Mouse (Mus musculus) hindbrain, embryonic 12.5 days (tissue): ENCODE data around the gene Lsp1. TPM values are rescaled to one million over a fixed set of nuclear protein-coding genes. Genes with fewer than 3 reads are reported as not detected.

ENCODE experiments used
- ATAC-seq: fragments of 200-750 bp; cut with Nextera tagmentation; 2 replicates; pipeline ENCODE4 v1.8.0; 2017; ENCODE audit warnings: moderate TSS enrichment; ENCODE audit not compliant: low FRiP score
- H3K27ac ChIP-seq: fragments of 300-500 bp; sonication (generic); 2 replicates; pipeline ENCODE4 v1.5.1; 2016; ENCODE audit warnings: mild to moderate bottlenecking
- H3K27me3 ChIP-seq: fragments of 300-500 bp; sonication (generic); 2 replicates; pipeline ENCODE4 v1.6.1; 2016; ENCODE audit warnings: mild to moderate bottlenecking
- H3K36me3 ChIP-seq: fragments of 300-500 bp; sonication (generic); 2 replicates; pipeline ENCODE4 v1.6.1; 2016; ENCODE audit warnings: mild to moderate bottlenecking
- H3K4me1 ChIP-seq: fragments of 300-500 bp; sonication (generic); 2 replicates; pipeline ENCODE4 v1.6.1; 2016
- H3K4me2 ChIP-seq: fragments of 300-500 bp; sonication (generic); replicated peaks from 2 replicates; pipeline ENCODE4 v1.6.1; 2016; ENCODE audit warnings: mild to moderate bottlenecking
- H3K4me3 ChIP-seq: fragments of 300-500 bp; sonication (generic); 2 replicates; pipeline ENCODE4 v1.5.1; 2016; ENCODE audit warnings: mild to moderate bottlenecking
- H3K9ac ChIP-seq: fragments of 300-500 bp; sonication (generic); 2 replicates; pipeline ENCODE4 v1.6.1; 2016; ENCODE audit warnings: mild to moderate bottlenecking, moderate library complexity
- H3K9me3 ChIP-seq: fragments of 300-500 bp; sonication (generic); replicated peaks from 2 replicates; pipeline ENCODE4 v1.6.1; 2016; ENCODE audit warnings: mild to moderate bottlenecking
- WGBS: fragments of 180-500 bp; shearing (Covaris S2); methylation state at CpG from one replicate; pipeline ENCODE4 v1.1.7; 2016; 5-methylcytosine and 5-hydroxymethylcytosine counted together
- polyA plus RNA-seq: library from polyadenylated mRNA; unstranded; fragments of >200 nt; fragmentation: Nextera tagmentation; extraction: Ambion mirVana; gene quantifications from 2 replicates; pipeline ENCODE4 v1.2.1, GENCODE M21; 2016

The Lsp1 gene
- polyA plus RNA-seq, 1 experiment from 2014 or later: 9.6 TPM

- no peaks in the 10 kb centered on the region for H3K27me3 ChIP-seq
- no peaks in the 10 kb centered on the region for H3K36me3 ChIP-seq
- H3K4me2 ChIP-seq: no peak overlapping the region
- no peak for ATAC-seq
- peaks cover 15% of the 10 kb centered on the region for H3K4me1 ChIP-seq
- H3K9ac ChIP-seq: no peak overlapping the region
- no peaks in the 10 kb centered on the region for H3K9me3 ChIP-seq
- 82% methylated on average over 3 of the region's 3 CpGs for WGBS
- H3K4me3 ChIP-seq: no peak overlapping the region
- no peak overlapping the region for H3K27ac ChIP-seq
Observed at GRCm38 (mm10) chr7:142517531-142517930, 56.9 kb downstream of the Lsp1 start.

- peaks cover 31% of the 10 kb centered on the region for H3K4me1 ChIP-seq
- H3K36me3 ChIP-seq: no peaks in the 10 kb centered on the region
- no peak overlapping the region for H3K4me2 ChIP-seq
- no peak overlapping the region for H3K27ac ChIP-seq
- no peaks in the 10 kb centered on the region for H3K9me3 ChIP-seq
- H3K27me3 ChIP-seq: no peaks in the 10 kb centered on the region
- no peak overlapping the region for H3K9ac ChIP-seq
- no peak overlapping the region for H3K4me3 ChIP-seq
- WGBS: 92% methylated on average over 4 of the region's 4 CpGs
- no peak for ATAC-seq
Observed at GRCm38 (mm10) chr7:142520331-142520730, 59.7 kb downstream of the Lsp1 start.

- H3K27ac ChIP-seq: no peak overlapping the region
- 23% methylated on average over 4 of the region's 4 CpGs for WGBS
Observed at GRCm38 (mm10) chr7:142522352-142522751, 61.7 kb downstream of the Lsp1 start.

GRCm38 (mm10) chr7:142523200-142523990, 62.8 kb downstream of the Lsp1 start:
- Histone ChIP-seq H3K36me3 (no peaks in the 10 kb centered on the region), H3K27me3 (no peaks in the 10 kb centered on the region), H3K9me3 (no peaks in the 10 kb centered on the region), H3K4me2 (no peak overlapping the region), H3K4me3 (no peak overlapping the region), H3K27ac (peak overlapping the region; percentile 60), H3K4me1 (peaks cover 28% of the 10 kb centered on the region), H3K9ac (no peak overlapping the region)
- WGBS: 49% methylated on average over 17 of the region's 17 CpGs
- no peak for ATAC-seq

More at GRCm38 (mm10) chr7:142522352-142522751, 61.7 kb downstream of the Lsp1 start:
- Histone ChIP-seq H3K4me2 (no peak overlapping the region), H3K4me1 (peaks cover 27% of the 10 kb centered on the region), H3K9ac (no peak overlapping the region), H3K27me3 (no peaks in the 10 kb centered on the region), H3K36me3 (no peaks in the 10 kb centered on the region), H3K4me3 (no peak overlapping the region), H3K9me3 (no peaks in the 10 kb centered on the region)
- ATAC-seq: no peak

DNA sequence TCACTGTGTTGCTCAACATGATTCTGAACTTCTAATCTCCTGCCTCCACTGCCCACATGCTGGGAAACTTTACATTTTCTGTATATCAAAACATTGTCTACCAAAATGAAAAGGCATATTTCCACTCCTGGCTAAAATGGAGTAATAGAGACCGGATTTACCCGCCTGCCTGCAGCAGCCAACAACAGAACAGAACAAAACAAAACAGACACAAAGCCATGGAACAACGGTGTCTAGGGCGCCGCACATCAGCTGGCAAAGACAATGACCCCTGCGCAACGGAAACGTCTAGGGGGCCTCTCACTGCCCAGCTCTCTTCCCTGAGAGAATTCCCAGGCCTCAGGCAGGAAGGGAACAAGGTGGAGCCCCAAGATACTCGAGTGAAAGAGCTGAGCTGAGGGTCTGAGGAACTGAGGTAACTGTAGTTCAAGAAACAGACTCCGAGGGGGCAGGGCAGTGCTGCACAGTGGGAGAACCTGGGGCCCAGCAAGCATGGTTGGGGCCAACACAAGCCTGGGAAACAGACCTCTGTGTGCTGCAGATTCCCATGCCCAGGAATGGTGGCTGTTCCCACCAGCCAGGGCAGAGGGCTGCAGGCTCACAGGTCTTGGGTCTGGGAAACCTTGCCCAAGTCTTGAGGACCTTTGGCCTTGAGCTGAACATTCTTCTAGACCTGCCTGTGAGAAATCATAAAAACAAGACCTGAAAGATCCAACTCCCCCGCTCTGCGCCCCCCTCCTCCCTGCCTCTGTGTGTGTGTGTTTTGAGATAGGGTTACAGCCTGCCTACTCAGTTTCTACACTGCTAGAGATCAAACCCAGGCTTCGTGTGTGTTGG, 65.0 kb downstream of the Lsp1 start:
- H3K36me3 ChIP-seq: no peaks in the 10 kb centered on the region
- no peak overlapping the region for H3K4me3 ChIP-seq
- H3K27me3 ChIP-seq: no peaks in the 10 kb centered on the region
- H3K4me1 ChIP-seq: peaks cover 28% of the 10 kb centered on the region
- 18% methylated on average over 13 of the region's 13 CpGs for WGBS
- H3K4me2 ChIP-seq: no peak overlapping the region
- H3K9ac ChIP-seq: no peak overlapping the region
- peak overlapping the region; percentile 77 for H3K27ac ChIP-seq
- H3K9me3 ChIP-seq: no peaks in the 10 kb centered on the region
- no peak for ATAC-seq

- ATAC-seq: no peak
- WGBS: 57% methylated on average over 10 of the region's 10 CpGs
- Histone ChIP-seq H3K4me2 (no peak overlapping the region), H3K36me3 (no peaks in the 10 kb centered on the region), H3K27me3 (no peaks in the 10 kb centered on the region), H3K4me1 (peaks cover 40% of the 10 kb centered on the region), H3K9me3 (no peaks in the 10 kb centered on the region), H3K9ac (no peak overlapping the region), H3K4me3 (no peak overlapping the region), H3K27ac (peak overlapping the region; percentile 23; the same call in 1 of the 2 replicates)
Observed at GRCm38 (mm10) chr7:142529350-142529749, 68.7 kb downstream of the Lsp1 start.

GRCm38 (mm10) chr7:142531973-142532521, 71.4 kb downstream of the Lsp1 start:
- no peak overlapping the region for H3K27ac ChIP-seq
- 86% methylated on average over 4 of the region's 4 CpGs for WGBS
- H3K9ac ChIP-seq: no peak overlapping the region; the same call in 1 of the 2 replicates
- H3K27me3 ChIP-seq: no peaks in the 10 kb centered on the region
- H3K4me2 ChIP-seq: peak overlapping the region; percentile 66
- H3K9me3 ChIP-seq: no peaks in the 10 kb centered on the region
- H3K36me3 ChIP-seq: 0 out of 2 replicates have a peak, but pooled peaks cover 7% of the 10 kb centered on the region
- H3K4me1 ChIP-seq: peaks cover 24% of the 10 kb centered on the region
- H3K4me3 ChIP-seq: no peak overlapping the region
- no peak; the same call in 1 of the 2 replicates for ATAC-seq

GRCm38 (mm10) chr7:142532671-142533058, 72.1 kb downstream of the Lsp1 start, which contains the start of gene Mrpl23:
TSS of gene Mrpl23 (plus strand) at chr7:142532686.
- peaks cover 22% of the 10 kb centered on the region for H3K4me1 ChIP-seq
- peak within 1 kb of the TSS; percentile 67 for H3K9ac ChIP-seq
- peak within 1 kb of the TSS; percentile 83 for H3K27ac ChIP-seq
- no peaks in the 10 kb centered on the region for H3K27me3 ChIP-seq
- 6% methylated on average over 15 of the region's 17 CpGs for WGBS
- 0 out of 2 replicates have a peak, but pooled peaks cover 7% of the 10 kb centered on the region for H3K36me3 ChIP-seq
- H3K9me3 ChIP-seq: no peaks in the 10 kb centered on the region
- H3K4me3 ChIP-seq: peak within 1 kb of the TSS; percentile 64
- peak; percentile 82 for ATAC-seq
- peak within 1 kb of the TSS; percentile 66 for H3K4me2 ChIP-seq

DNA sequence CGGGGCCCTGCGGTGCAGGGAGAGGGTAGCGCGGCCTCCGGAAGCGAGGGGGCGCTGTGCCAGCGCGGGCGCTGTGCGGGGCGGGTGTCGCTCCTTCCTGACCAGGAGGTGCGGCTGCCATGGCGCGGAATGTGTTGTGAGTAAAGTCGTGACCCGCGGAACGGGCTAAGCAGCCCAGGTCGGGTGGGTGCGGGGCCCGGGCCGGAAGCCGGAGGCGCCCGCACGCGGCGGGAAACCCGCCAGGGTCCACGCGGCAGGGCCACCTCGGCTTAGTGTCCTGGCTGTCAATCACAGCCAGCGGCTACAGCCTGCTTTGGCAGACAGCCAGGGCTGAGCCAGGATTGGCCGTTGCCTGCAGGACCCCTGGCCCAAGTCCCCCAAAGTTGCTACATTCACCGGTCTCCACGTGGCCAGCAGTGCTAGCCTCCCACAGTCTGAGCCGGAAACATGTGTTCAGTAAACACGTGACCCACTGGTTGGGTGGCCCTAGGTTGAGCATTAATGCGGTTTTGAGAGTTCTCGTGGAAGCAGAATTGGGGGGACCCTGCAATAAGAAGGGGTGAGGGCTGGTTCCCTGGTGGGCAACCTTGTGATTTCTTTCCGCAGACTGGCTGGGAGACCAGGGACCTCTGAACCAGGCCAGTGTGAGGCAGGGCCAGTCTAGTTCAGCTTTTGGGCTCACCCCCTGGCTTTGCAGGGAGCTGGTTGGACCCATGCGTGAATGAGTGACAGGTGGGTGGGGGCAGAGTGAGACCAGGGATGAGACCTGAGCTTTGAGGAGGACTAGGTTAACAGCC, 72.6 kb downstream of the Lsp1 start:
- Histone ChIP-seq H3K9me3 (no peaks in the 10 kb centered on the region), H3K27ac (peak overlapping the region; percentile 83), H3K9ac (peak overlapping the region; percentile 67), H3K4me1 (peaks cover 28% of the 10 kb centered on the region), H3K4me2 (peak overlapping the region; percentile 66), H3K27me3 (no peaks in the 10 kb centered on the region), H3K36me3 (0 out of 2 replicates have a peak, but pooled peaks cover 7% of the 10 kb centered on the region), H3K4me3 (peak overlapping the region; percentile 64)
- peak; percentile 89 for ATAC-seq
- under 1% methylated on average over 44 of the region's 44 CpGs for WGBS

- WGBS: 89% methylated on average over 4 of the region's 4 CpGs
- Histone ChIP-seq H3K36me3 (0 out of 2 replicates have a peak, but pooled peaks cover 7% of the 10 kb centered on the region), H3K27ac (no peak overlapping the region), H3K4me3 (no peak overlapping the region), H3K9me3 (no peaks in the 10 kb centered on the region), H3K9ac (no peak overlapping the region; the same call in 1 of the 2 replicates), H3K4me2 (no peak overlapping the region), H3K27me3 (no peaks in the 10 kb centered on the region), H3K4me1 (peaks cover 45% of the 10 kb centered on the region)
- no peak for ATAC-seq
Observed at GRCm38 (mm10) chr7:142535116-142535515, 74.5 kb downstream of the Lsp1 start.

GRCm38 (mm10) chr7:142535832-142536231, 75.2 kb downstream of the Lsp1 start:
- H3K27ac ChIP-seq: no peak overlapping the region
- H3K9me3 ChIP-seq: no peaks in the 10 kb centered on the region
- H3K4me3 ChIP-seq: no peak overlapping the region
- no peak overlapping the region for H3K4me2 ChIP-seq
- ATAC-seq: no peak
- no peak overlapping the region for H3K9ac ChIP-seq
- WGBS: 99% methylated on average over 5 of the region's 5 CpGs
- no peaks in the 10 kb centered on the region for H3K27me3 ChIP-seq
- peaks cover 47% of the 10 kb centered on the region for H3K4me1 ChIP-seq
- H3K36me3 ChIP-seq: 0 out of 2 replicates have a peak, but pooled peaks cover 9% of the 10 kb centered on the region
